Mouse (Mus musculus) G1E (cell line): Measurements from ENCODE around the gene Ppp2r5c.

Source experiments
- CTCF ChIP-seq: IDR thresholded peaks from 2 replicates; pipeline ENCODE4 v1.5.1; 2012; ENCODE audit warnings: low read depth, low read length, inconsistent platforms, mixed read lengths
- GATA1 ChIP-seq: IDR thresholded peaks from 2 replicates; pipeline ENCODE4 v1.6.1; 2012; ENCODE audit warnings: borderline replicate concordance, low read length, inconsistent platforms, mixed read lengths
- POLR2AphosphoS5 ChIP-seq: IDR thresholded peaks from 2 replicates; pipeline ENCODE4 v1.6.1; 2012; ENCODE audit warnings: low read depth, low read length, inconsistent platforms; ENCODE audit not compliant: insufficient replicate concordance
- TAL1 ChIP-seq: conservative IDR thresholded peaks from 2 replicates; pipeline ENCODE4 v1.6.1; 2012; ENCODE audit warnings: low read depth, low read length, inconsistent platforms, mixed read lengths

DNA sequence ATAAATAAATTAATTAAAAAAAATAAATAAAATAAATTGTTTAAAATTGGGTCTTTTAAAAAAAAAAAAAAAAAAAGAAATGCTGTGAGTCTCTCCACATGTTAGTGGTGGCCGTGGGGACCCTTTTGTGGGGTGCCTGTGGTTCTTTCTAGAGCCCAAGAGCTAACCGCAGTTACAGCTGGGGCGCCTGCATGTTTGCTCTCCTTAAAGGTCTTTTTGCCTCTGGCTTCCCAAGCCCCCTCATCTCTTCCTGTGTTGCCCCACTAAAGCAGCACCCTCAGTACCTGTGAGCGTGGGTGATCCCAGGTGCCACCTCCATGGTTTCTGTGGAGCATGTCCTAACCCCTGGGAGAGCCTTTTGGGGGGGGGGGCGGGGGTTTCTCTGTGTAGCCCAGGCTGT is 45.5 kb downstream of the Ppp2r5c start:
- TF ChIP-seq CTCF (no peak), GATA1 (no peak), POLR2AphosphoS5 (no peak), TAL1 (no peak)
